Mouse (Mus musculus): ENCODE measurements around the gene Chfr.
A peak's percentile ranks its signal among the peaks of the same experiment; 100 is the strongest.

The Chfr gene

DNA sequence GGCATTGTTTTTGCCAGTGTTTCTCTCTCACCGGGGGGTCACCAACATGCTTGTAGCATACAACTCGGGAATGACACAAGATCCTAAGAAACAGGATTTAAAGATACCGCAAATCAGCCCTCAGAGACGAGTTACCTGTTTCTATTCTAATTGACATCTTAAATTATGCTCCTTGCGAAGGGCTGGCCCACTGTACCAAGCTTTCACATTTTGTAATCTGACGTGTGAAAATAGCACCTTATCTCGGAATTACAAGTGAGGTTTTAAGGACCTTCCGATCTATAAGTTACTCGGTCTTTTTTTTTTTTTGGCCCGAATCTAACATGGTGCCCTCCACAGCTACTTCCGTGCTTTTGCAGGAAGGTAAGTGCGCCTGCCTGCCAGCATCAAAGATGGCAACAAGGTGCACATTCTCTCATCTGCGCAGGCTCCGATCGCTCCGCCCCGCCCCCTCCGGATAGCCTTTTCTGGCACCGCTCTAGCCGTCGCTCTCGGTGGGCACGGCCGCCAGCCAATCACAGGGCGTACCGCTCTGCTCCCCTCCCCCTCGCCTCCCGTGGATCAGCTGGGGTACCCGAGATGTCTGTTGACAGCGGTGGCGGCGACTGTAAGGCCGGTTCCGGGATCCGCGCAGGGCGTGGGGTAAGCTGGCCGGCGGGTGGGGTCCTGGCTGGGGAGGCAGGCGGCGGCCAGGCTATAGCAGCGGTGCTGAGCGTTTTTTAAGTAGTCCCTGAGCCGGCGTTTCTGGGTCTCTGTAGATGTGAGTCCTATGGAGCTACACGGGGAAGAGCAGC, at the start of gene Chfr:
Chfr (plus strand) TSS at position 550 of the 794 bp plus-strand sequence.
- peak; percentile 99 for DNase-seq

GRCm38 (mm10) chr5:110086161-110086866, 49.3 kb upstream of the Chfr start:
- DNase-seq: no peak

- DNase-seq: no peak
These were observed 44.1 kb upstream of the Chfr start for GRCm38 (mm10) chr5:110091546-110091945.

GRCm38 (mm10) chr5:110094030-110094846, 41.4 kb upstream of the Chfr start, which contains the start of gene Gm35315:
TSS of gene Gm35315 (minus strand) at chr5:110094420.
- peak; percentile 77 to 79 for DNase-seq

- DNase-seq: no peak
These were observed 40.8 kb upstream of the Chfr start for GRCm38 (mm10) chr5:110094847-110095213.

DNA sequence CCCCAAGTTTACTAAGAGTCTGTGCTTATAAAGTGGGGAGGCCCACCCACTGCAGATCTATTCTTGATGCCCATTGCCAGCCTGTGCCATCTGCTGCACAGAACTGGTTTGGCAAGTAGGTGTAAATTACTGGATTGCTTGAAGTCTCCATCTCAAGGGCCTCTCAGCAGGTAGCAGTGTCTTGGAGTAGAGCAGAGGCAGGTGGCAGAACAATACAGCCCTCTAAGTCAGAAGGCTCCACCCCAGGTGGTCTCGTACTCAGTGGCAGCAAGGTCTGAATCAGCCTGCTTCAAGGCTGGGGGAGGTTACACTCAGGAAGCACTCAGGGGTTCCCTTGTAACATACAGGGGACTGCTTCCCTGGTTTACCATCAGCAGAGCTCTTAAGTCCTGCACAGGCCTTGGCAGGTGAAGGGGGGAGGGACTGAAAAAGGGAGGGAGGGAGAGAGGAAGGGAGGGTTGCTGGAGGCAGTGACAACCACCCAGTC, 36.6 kb upstream of the Chfr start:
- DNase-seq: no peak

- DNase-seq: no peak
These were observed 35.7 kb upstream of the Chfr start, which contains the start of gene Plcxd1 for GRCm38 (mm10) chr5:110099656-110100580. TSS of gene Plcxd1 (plus strand) at chr5:110099969.

- peak; percentile 28 to 39 for DNase-seq
These were observed 34.6 kb upstream of the Chfr start for GRCm38 (mm10) chr5:110100921-110101631.

GRCm38 (mm10) chr5:110101716-110102347, 33.8 kb upstream of the Chfr start:
- peak; percentile 32 to 39 for DNase-seq

DNA sequence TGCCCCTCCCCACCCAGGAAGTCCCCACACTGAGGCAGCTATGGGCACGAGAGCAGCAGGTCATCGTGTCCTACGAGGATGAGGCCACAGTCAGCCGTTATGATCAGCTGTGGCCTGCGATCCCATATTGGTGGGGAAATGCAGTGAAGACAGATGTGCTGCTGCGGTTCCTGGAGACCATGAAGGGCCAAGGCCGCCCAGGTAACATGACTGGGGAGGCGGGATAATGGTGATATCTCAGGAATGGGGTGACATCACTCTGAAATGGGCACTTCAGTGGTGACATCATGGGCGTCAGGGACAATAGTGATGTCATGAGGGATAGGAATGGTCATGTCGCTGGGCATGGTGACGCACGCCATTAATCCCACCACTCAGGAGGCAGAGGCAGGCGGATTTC, 33.2 kb upstream of the Chfr start:
- no peak for DNase-seq

GRCm38 (mm10) chr5:110102853-110103625, 32.6 kb upstream of the Chfr start:
- no peak for DNase-seq

DNA sequence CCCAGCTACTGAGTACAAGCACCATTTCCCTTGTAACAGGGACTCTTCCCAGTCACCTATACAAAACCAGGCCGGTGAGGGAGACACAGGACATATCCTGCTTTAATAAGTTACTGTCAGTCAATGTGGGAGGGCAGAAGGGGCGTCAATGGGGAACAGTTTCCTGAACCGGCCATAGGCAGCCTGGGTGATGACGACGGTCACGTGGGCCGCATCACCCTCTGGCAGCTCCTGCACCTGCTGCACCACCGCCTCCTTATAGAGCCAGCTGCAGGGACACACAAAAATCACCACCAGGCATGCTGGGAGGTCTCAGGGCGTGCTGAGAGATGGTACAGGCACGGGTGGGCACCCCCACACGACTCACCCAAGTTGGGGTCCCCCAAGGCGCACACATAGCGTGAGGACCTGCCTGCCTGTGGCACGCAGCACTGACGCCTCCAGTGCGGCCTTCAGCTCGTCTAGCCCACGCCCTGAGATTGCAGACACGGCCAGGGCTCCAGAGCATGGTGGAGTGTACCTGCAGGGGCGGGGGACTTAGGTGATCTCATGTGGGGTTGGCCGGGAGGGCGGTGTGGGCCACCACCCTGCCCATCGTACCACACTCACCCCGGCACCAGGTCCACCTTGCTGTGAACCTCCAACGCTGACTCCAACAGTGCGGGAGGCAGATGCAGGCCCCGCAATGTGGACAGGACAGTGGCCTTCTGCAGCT, 31.6 kb upstream of the Chfr start:
- DNase-seq: no peak

DNA sequence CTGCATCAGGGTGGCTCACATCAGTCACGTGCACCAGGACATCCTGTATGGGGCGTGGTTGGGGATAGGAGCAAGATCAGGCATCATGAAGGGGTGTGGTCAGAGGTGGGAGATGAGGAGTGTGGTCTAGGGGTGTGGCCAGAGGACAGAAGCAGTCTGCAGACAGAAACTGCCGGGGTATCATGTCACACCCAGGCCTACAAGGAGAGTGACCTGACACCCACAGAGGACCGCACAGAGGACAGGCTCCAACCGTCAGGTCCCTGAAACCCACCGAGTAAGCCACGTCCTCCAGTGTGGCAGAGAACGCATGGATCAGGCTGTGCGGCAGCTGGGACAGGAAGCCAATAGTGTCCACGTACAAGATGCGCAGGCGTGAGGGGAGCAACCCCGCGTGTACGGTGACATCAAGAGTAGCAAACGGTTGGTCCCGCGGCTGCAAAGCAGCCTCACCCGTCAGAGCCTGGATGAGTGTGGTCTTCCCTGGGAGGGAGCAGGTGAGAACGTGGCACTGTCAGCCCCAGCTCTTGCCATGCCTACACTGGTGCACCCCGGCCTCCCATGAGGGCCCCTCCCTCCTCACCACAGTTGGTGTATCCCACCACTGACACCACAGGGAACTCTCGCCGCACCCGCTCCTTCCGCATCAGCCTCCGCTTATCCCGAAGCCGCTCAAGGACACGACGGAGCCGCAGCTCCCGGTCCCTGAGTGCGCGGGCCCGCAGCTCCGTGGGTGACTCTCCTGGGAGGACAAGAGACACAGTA, 30.8 kb upstream of the Chfr start:
- DNase-seq: no peak

GRCm38 (mm10) chr5:110106140-110106871, 29.3 kb upstream of the Chfr start:
- no peak for DNase-seq

GRCm38 (mm10) chr5:110106901-110107564, 28.6 kb upstream of the Chfr start:
- peak in 1 of 2 experiments; percentile 37 for DNase-seq

GRCm38 (mm10) chr5:110107581-110108304, 27.9 kb upstream of the Chfr start, which contains the start of gene Gtpbp6:
TSS of gene Gtpbp6 (minus strand) at chr5:110108197.
- DNase-seq: peak; percentile 88 to 89

All from spleen, adult 18-20 months (tissue).